Mouse (Mus musculus): ENCODE results near the gene Obscn. TPM values are rescaled to one million over a fixed set of nuclear protein-coding genes. Genes with fewer than 3 reads are reported as not detected.

Gene Obscn
- polyA plus RNA-seq, 1 experiment from 2014 or later, result 0.29 TPM

DNA sequence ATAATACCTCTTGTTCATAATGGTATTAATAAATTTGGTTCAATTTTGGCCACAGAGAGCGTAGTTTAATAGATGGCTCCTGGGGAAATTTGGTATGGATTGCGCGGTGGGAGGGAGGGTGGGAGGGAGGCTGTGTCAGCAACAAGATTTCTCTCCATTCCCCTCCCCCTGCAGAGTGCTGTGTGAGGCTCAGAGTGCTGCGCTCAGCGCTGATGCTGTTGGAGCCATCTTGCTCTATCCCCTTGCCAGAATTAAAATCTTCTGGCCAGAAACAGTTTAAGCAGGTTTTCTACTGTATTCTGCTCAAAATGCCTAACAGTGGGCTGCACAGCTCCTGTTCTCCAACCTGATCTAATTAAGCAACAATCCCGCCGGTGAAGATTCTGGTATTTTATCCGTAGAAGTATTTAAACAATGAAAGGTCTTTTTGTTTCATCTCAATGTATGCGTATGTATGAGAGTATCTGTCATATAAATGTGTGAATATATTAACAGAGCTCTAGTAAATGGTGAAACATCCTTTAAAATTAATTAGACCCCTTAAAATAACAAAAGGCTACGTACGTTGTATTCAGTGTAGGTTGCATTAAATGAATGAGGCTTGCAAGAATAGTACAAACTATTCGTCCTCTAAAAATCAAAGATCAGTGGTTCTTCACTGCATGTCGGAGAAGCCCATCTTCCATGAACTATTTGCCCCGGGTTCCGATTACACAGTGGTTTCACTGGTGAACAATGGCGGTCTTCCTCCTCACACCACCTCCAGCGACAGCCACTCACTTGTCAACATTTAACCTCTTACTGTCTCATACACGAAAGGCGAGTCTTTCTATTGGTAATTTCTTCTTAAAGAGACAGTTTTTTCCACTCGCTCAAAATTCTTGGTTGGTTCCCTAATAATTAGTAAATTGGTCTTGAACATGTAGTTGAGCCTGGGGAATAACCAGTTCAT is 186.4 kb downstream of the Obscn start:
- Histone ChIP-seq H3K27me3 (ENCODE audit: control insufficient read depth, insufficient read depth, low read depth, low read length) (no peaks in the 10 kb centered on the region), H3K9me3 (replicated peaks; ENCODE audit: control insufficient read depth, low read length, poor library complexity, severe bottlenecking) (no peaks in the 10 kb centered on the region), H3K4me1 (ENCODE audit: control insufficient read depth, insufficient read depth, low read length) (peaks cover 26% of the 10 kb centered on the region), H3K36me3 (ENCODE audit: control insufficient read depth, insufficient read depth, low read length) (no peaks in the 10 kb centered on the region), H3K4me2 (ENCODE audit: low read length) (peak overlapping the region; percentile 61), H3K9ac (ENCODE audit: low read depth, low read length) (peak overlapping the region; percentile 79), H3K27ac (ENCODE audit: low read length) (peak overlapping the region; percentile 99), H3K4me3 (ENCODE audit: low read depth, low read length) (peak overlapping the region; percentile 68)
- peak; percentile 44; the same call in 1 of the 2 replicates for ATAC-seq
- WGBS, result 2% methylated on average over 20 of the region's 20 CpGs

DNA sequence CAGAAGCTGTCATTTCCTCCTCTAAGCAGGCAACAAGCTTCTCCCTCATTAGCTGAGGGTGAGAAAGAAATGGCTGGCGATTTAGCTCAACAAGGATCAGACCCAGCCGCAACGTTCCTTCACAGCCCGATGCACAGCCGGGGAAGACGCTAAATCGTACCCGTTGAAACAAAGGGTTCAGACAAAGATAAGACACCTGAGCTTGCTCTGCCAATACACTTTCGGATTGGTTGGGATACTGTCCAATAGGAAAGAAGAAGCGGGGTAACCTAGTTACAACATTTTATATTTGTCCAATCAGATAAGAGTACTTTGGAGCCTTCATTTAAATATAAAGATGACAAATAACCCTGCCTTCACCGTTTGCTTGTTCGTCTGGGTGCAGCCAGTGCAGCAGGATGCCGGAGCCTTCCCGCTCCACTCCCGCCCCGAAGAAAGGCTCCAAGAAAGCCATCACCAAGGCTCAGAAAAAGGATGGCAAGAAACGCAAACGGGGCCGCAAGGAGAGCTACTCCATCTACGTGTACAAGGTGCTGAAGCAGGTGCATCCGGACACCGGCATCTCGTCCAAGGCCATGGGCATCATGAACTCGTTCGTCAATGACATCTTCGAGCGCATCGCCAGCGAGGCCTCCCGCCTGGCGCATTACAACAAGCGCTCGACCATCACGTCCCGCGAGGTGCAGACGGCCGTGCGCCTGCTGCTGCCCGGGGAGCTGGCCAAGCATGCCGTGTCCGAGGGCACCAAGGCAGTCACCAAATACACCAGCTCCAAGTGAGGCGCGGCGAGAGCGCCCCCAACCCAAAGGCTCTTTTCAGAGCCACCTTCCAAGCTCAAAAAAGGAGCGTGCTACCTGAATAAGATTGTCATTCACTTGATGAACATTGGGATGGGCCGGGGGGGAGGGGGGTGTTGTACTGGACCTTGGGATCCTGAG is 187.4 kb downstream of the Obscn start, which contains the start of gene Hist3h2ba:
Gene Hist3h2ba, plus strand, starts transcription at position 379 of the 938 bp plus-strand sequence.
- ATAC-seq, result peak; percentile 93
- H3K27ac ChIP-seq (ENCODE audit: low read length), result peak within 1 kb of the TSS; percentile 99

DNA sequence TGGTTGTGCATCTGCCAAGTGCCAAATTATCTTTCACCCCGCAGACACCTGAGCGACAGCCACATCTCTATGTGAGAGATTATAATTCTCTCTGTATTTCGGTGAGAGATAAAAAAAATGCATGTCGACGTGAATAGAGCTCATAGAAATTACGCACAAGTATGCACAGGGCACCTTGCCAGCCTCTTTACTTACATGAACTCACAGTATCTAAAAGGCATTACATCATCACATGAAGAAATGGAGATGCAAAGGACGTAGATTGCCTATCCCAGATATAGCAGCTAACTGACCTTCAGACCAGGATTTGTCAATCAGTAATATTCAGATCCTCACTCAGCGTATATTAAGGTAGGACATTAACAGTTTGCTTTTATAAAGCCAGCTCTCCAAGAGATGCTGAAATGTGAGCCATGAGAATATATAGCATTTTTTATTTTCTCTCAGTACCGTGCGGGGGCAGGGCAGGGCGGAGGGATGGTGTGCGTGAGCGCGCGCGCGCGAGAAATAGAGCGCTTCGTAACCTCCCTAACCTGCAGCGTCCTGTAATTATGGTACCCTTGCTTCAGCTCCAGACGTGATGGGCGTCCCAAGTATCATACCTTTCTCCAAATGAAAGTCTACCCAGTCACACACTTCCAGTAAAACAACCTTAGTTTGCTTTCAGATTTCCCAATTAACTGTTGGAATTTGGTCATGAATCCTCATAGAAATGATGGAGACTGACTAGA is 188.2 kb downstream of the Obscn start:
- Histone ChIP-seq H3K9ac (ENCODE audit: low read depth, low read length) (peak overlapping the region; percentile 67), H3K36me3 (ENCODE audit: control insufficient read depth, insufficient read depth, low read length) (no peaks in the 10 kb centered on the region), H3K27me3 (ENCODE audit: control insufficient read depth, insufficient read depth, low read depth, low read length) (no peaks in the 10 kb centered on the region), H3K4me3 (ENCODE audit: low read depth, low read length) (peak overlapping the region; percentile 68), H3K4me2 (ENCODE audit: low read length) (peak overlapping the region; percentile 62), H3K4me1 (ENCODE audit: control insufficient read depth, insufficient read depth, low read length) (peaks cover 25% of the 10 kb centered on the region), H3K9me3 (replicated peaks; ENCODE audit: control insufficient read depth, low read length, poor library complexity, severe bottlenecking) (no peaks in the 10 kb centered on the region), H3K27ac (ENCODE audit: low read length) (peak overlapping the region; percentile 99)
- 6% methylated on average over 23 of the region's 23 CpGs for WGBS
- peak; percentile 81 for ATAC-seq

More for the DNA sequence above, 187.4 kb downstream of the Obscn start, which contains the start of gene Hist3h2ba:
- Histone ChIP-seq H3K36me3 (ENCODE audit: control insufficient read depth, insufficient read depth, low read length) (no peaks in the 10 kb centered on the region), H3K9ac (ENCODE audit: low read depth, low read length) (peak within 1 kb of the TSS; percentile 79), H3K4me2 (ENCODE audit: low read length) (peak within 1 kb of the TSS; percentile 62), H3K27me3 (ENCODE audit: control insufficient read depth, insufficient read depth, low read depth, low read length) (no peaks in the 10 kb centered on the region), H3K4me1 (ENCODE audit: control insufficient read depth, insufficient read depth, low read length) (peaks cover 26% of the 10 kb centered on the region), H3K9me3 (replicated peaks; ENCODE audit: control insufficient read depth, low read length, poor library complexity, severe bottlenecking) (no peaks in the 10 kb centered on the region), H3K4me3 (ENCODE audit: low read depth, low read length) (peak within 1 kb of the TSS; percentile 68)
- under 1% methylated on average over 45 of the region's 48 CpGs for WGBS

GRCm38 (mm10) chr11:58947306-58947705 is 188.9 kb downstream of the Obscn start:
- Histone ChIP-seq H3K9ac (ENCODE audit: low read depth, low read length) (peak overlapping the region; percentile 67), H3K27ac (ENCODE audit: low read length) (peak overlapping the region; percentile 99), H3K9me3 (replicated peaks; ENCODE audit: control insufficient read depth, low read length, poor library complexity, severe bottlenecking) (no peaks in the 10 kb centered on the region), H3K36me3 (ENCODE audit: control insufficient read depth, insufficient read depth, low read length) (no peaks in the 10 kb centered on the region), H3K4me2 (ENCODE audit: low read length) (peak overlapping the region; percentile 62), H3K27me3 (ENCODE audit: control insufficient read depth, insufficient read depth, low read depth, low read length) (no peaks in the 10 kb centered on the region), H3K4me1 (ENCODE audit: control insufficient read depth, insufficient read depth, low read length) (peaks cover 22% of the 10 kb centered on the region), H3K4me3 (ENCODE audit: low read depth, low read length) (peak overlapping the region; percentile 68)
- ATAC-seq, result no peak
- WGBS, result 72% methylated on average over 3 of the region's 3 CpGs

Small RNA genes lying within 50 kb of the gene (microRNA-seq; reads per million reads assigned to microRNA genes)
- not detected for gene Gm44313

Other genes starting within 250 kb of the Obscn start
- 6.8 and 8.1 TPM in 2 replicates for gene Zfp39, start 232.2 kb downstream of the Obscn start, polyA plus RNA-seq (2015; fragmentation: Nextera tagmentation; extraction: Ambion mirVana)
- not detected in 2 replicates for gene Btnl10, start 218.5 kb downstream of the Obscn start, polyA plus RNA-seq (2015; fragmentation: Nextera tagmentation; extraction: Ambion mirVana)
- gene Rnf187, start 197.5 kb downstream of the Obscn start, polyA plus RNA-seq (2015; fragmentation: Nextera tagmentation; extraction: Ambion mirVana), result 550 and 556 TPM in 2 replicates
- 345 and 399 TPM in 2 replicates for gene Hist3h2ba, start 187.5 kb downstream of the Obscn start, polyA plus RNA-seq (2015; fragmentation: Nextera tagmentation; extraction: Ambion mirVana)
- 107 and 115 TPM in 2 replicates for gene Hist3h2a, start 181.7 kb downstream of the Obscn start, polyA plus RNA-seq (2015; fragmentation: Nextera tagmentation; extraction: Ambion mirVana)
- gene Trim17, start 181.7 kb downstream of the Obscn start, polyA plus RNA-seq (2015; fragmentation: Nextera tagmentation; extraction: Ambion mirVana), result 1.3 and 2.1 TPM in 2 replicates
- gene Trim11, start 158.3 kb downstream of the Obscn start, polyA plus RNA-seq (2015; fragmentation: Nextera tagmentation; extraction: Ambion mirVana), result 19.5 and 22.3 TPM in 2 replicates
- 7.3 and 7.6 TPM in 2 replicates for gene Iba57, start 27.3 kb upstream of the Obscn start, polyA plus RNA-seq (2015; fragmentation: Nextera tagmentation; extraction: Ambion mirVana)
- 0.21 and 0.30 TPM in 2 replicates for gene Gjc2, start 46.8 kb upstream of the Obscn start, polyA plus RNA-seq (2015; fragmentation: Nextera tagmentation; extraction: Ambion mirVana)
- gene Guk1, start 55.8 kb upstream of the Obscn start, polyA plus RNA-seq (2015; fragmentation: Nextera tagmentation; extraction: Ambion mirVana), result 242 and 261 TPM in 2 replicates
- 80.3 and 91.1 TPM in 2 replicates for gene Mrpl55, start 66.1 kb upstream of the Obscn start, polyA plus RNA-seq (2015; fragmentation: Nextera tagmentation; extraction: Ambion mirVana)
- gene 2310033P09Rik, start 71.9 kb upstream of the Obscn start, polyA plus RNA-seq (2015; fragmentation: Nextera tagmentation; extraction: Ambion mirVana), result 25.0 and 25.2 TPM in 2 replicates
- gene Arf1, start 91.9 kb upstream of the Obscn start, polyA plus RNA-seq (2015; fragmentation: Nextera tagmentation; extraction: Ambion mirVana), result 644 and 651 TPM in 2 replicates
- gene Wnt3a, start 154.3 kb upstream of the Obscn start, polyA plus RNA-seq (2015; fragmentation: Nextera tagmentation; extraction: Ambion mirVana), result 0.21 and 0.26 TPM in 2 replicates
- gene Wnt9a, start 170.5 kb upstream of the Obscn start, polyA plus RNA-seq (2015; fragmentation: Nextera tagmentation; extraction: Ambion mirVana), result 3.0 and 3.6 TPM in 2 replicates
- not detected in 2 replicates for gene Prss38, start 239.3 kb upstream of the Obscn start, polyA plus RNA-seq (2015; fragmentation: Nextera tagmentation; extraction: Ambion mirVana)

All from midbrain, embryonic 16.5 days (tissue).